Mouse (Mus musculus): Measurements from ENCODE around the gene Fscn3.

DNA sequence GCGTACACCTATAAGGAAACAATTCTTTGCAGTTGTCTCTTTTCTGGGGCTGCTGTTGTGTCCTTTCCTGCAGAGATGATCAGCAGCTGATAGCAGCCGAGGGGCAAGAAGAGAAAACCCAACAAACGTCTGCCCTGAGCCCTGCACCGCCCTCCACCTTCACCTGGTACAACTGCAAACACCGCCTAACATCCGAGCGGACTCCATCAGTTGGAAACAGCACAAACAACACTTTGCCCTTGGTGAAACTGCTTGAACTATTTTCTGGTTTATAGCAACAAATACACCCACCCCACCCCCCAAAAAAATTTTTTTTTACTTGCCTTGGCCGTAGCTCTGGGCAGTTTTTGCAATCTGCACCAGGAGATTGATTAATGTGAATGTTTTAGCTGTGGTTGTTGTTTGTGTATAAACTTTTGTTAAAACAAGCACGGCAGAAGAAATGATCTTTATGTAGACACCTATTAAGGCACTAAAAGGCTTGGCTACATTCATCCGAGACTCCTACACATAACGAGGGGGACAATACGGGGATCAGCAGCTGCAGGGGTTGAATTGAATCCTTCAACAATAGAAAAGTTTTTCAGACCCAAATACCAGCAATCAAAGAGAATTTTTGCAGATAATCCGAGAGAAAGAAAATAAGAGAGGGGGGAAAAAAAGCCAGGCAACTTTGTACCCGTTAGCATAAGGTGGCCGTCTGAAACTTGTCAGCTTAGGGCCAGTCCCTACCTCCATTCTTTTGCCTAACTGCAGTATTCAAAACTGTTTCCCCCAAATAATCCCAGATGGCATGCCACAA is 31.3 kb upstream of the Fscn3 start:
- no peak for TF ChIP-seq CTCF (IDR thresholded peaks at IDR 0.05; ENCODE audit: low read depth)
- no peak for TF ChIP-seq EP300 (optimal IDR thresholded peaks at IDR 0.05)

Data from stomach, postnatal 0 days (tissue).